Mouse (Mus musculus) lung, adult 2 months (tissue): ENCODE measurements around the gene Ydjc.

Experiments
- CTCF ChIP-seq: fragments of 200-500 bp; IDR thresholded peaks from 2 replicates; pipeline ENCODE4 v1.5.1; 2011; ENCODE audit warnings: mild to moderate bottlenecking, low read length, control low read depth; ENCODE audit not compliant: insufficient read depth
- POLR2A ChIP-seq: fragments of 200-500 bp; IDR thresholded peaks from 2 replicates; pipeline ENCODE4 v1.6.1; 2011; ENCODE audit warnings: low read depth, mild to moderate bottlenecking, control low read depth, low read length, borderline replicate concordance; ENCODE audit errors: extremely low read depth

- TF ChIP-seq CTCF (no peak), POLR2A (no peak)
Observed at GRCm38 (mm10) chr16:17185475-17185874, 41.1 kb downstream of the Ydjc start.
